25 mouse cellular contexts compared by ENCODE assay signal in the genomic region with DNA sequence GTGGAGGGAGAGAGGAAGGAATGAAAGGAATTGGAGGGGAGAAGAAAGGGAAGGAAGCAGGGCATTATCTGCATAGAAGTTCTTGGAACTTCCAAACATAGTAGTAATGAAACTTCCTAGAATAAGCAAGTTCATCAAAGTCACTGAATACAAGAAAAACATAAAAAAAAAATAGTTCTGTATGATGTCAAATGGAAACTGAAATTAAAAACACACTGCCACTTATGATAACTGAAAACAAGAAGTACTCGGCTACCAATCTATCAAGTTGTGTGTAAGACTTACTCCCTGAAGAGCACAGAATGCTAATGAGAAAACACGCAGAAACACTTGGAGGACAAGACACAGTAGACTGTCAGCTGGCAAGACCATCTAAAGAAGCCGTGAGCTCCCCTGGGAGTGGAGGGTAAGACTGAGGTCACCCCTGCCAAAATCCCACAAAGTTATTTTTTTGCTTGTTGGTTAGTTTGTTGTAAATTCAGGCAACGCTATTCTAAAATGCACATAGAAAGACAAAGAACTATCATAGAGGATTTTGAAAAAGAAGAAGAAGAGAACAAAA.
"Had no signal": no experiment of that assay in that cellular context is flagged by ENCODE, and none has a peak within 500 bp of the region (broad histone marks: within the 10 kb centered on the region; RNA-seq: fewer than 3 reads in every experiment).

No protein-coding gene starts in this region.

- H3K4me2 ChIP-seq: heart, embryonic 12.5 days; hindbrain, embryonic 12.5 days; hindbrain, embryonic 14.5 days; limb, embryonic 12.5 days; liver, embryonic 12.5 days had no signal

- DNase-seq: gastrocnemius, adult 2 months; gastrocnemius, postnatal 10 days; gastrocnemius, postnatal 25 days; heart, adult 18-20 months; heart, postnatal 10 days; heart, postnatal 4 days; kidney, adult 11 months; kidney, adult 2 months; kidney, postnatal 10 days; kidney, postnatal 25 days; kidney, postnatal 4 days; liver had no signal

- ATAC-seq: hindbrain, embryonic 16.5 days; intestine, embryonic 16.5 days; liver, embryonic 12.5 days had no signal

- H3K4me1 ChIP-seq: heart, embryonic 12.5 days; liver, embryonic 12.5 days had no signal

- H3K4me3 ChIP-seq: gastrocnemius, adult 2 months; heart, embryonic 10.5 days; heart, embryonic 12.5 days; hindbrain, embryonic 10.5 days; hindbrain, embryonic 12.5 days; layer of hippocampus, adult 2 months; left cerebral cortex, adult 2 months; limb, embryonic 10.5 days; limb, embryonic 12.5 days; liver, embryonic 12.5 days had no signal

- H3K36me3 ChIP-seq: heart, embryonic 10.5 days; heart, embryonic 12.5 days; hindbrain, embryonic 10.5 days; hindbrain, embryonic 12.5 days; limb, embryonic 10.5 days; limb, embryonic 12.5 days; liver, embryonic 12.5 days had no signal

- H3K9me3 ChIP-seq: heart, embryonic 10.5 days; hindbrain, embryonic 12.5 days; limb, embryonic 10.5 days; limb, embryonic 12.5 days; liver, embryonic 12.5 days had no signal

- H3K9ac ChIP-seq: heart, embryonic 12.5 days; hindbrain, embryonic 12.5 days; hindbrain, embryonic 14.5 days; limb, embryonic 12.5 days; liver, embryonic 12.5 days; liver, embryonic 14.5 days had no signal

- H3K27ac ChIP-seq: gastrocnemius, adult 2 months; heart, embryonic 10.5 days; hindbrain, embryonic 10.5 days; hindbrain, embryonic 12.5 days; hindbrain, embryonic 14.5 days; layer of hippocampus, adult 2 months; left cerebral cortex, adult 2 months; limb, embryonic 10.5 days; limb, embryonic 12.5 days; liver, embryonic 12.5 days; liver, embryonic 14.5 days had no signal

- H3K27me3 ChIP-seq: heart, embryonic 12.5 days; limb, embryonic 12.5 days; liver, embryonic 12.5 days had no signal
